Mouse (Mus musculus) intestine, embryonic 16.5 days (tissue): Measurements from ENCODE around the gene Itgb1bp1. TPM values are rescaled to one million over a fixed set of nuclear protein-coding genes. Genes with fewer than 3 reads are reported as not detected.

Experiments used
- ATAC-seq: fragments of 200-750 bp; cut with Nextera tagmentation; 2 replicates; pipeline ENCODE4 v1.8.0; 2017; ENCODE audit warnings: moderate TSS enrichment, moderate library complexity
- H3K27ac ChIP-seq: fragments of 300-500 bp; sonication (generic); 2 replicates; pipeline ENCODE4 v1.5.1; 2014; ENCODE audit warnings: mild to moderate bottlenecking, low read length
- H3K27me3 ChIP-seq: fragments of 300-500 bp; sonication (generic); replicated peaks from 2 replicates; pipeline ENCODE4 v1.6.1; 2014; ENCODE audit warnings: low read length, control low read depth, mixed read lengths; ENCODE audit not compliant: control insufficient read depth, insufficient read depth
- H3K36me3 ChIP-seq: fragments of 300-500 bp; sonication (generic); 2 replicates; pipeline ENCODE4 v1.6.1; 2014; ENCODE audit warnings: low read length, control low read depth; ENCODE audit not compliant: control insufficient read depth, insufficient read depth
- H3K4me1 ChIP-seq: fragments of 300-500 bp; sonication (generic); 2 replicates; pipeline ENCODE4 v1.6.1; 2014; ENCODE audit warnings: low read length, control low read depth, mixed read lengths; ENCODE audit not compliant: control insufficient read depth, insufficient read depth
- H3K4me2 ChIP-seq: fragments of 300-500 bp; sonication (generic); 2 replicates; pipeline ENCODE4 v1.6.1; 2014; ENCODE audit warnings: low read depth, low read length, control low read depth
- H3K4me3 ChIP-seq: fragments of 300-500 bp; sonication (generic); 2 replicates; pipeline ENCODE4 v1.5.1; 2014; ENCODE audit warnings: mild to moderate bottlenecking, low read length
- H3K9ac ChIP-seq: fragments of 300-500 bp; sonication (generic); 2 replicates; pipeline ENCODE4 v1.6.1; 2014; ENCODE audit warnings: low read depth, low read length
- H3K9me3 ChIP-seq: fragments of 300-500 bp; sonication (generic); 2 replicates; pipeline ENCODE4 v1.6.1; 2016; ENCODE audit warnings: low read length, control low read depth; ENCODE audit not compliant: control insufficient read depth
- WGBS: fragments of 180-500 bp; shearing (Covaris S2); extraction: QIAGEN DNeasy Blood & Tissue Kit; methylation state at CpG from one replicate; pipeline ENCODE4 v1.1.7; 2014; 5-methylcytosine and 5-hydroxymethylcytosine counted together
- polyA plus RNA-seq: library from polyadenylated mRNA; unstranded; fragments of >200 nt; fragmentation: Nextera tagmentation; extraction: Ambion mirVana; gene quantifications from 2 replicates; pipeline ENCODE4 v1.2.1, GENCODE M21; 2015

The Itgb1bp1 gene
- polyA plus RNA-seq, 1 experiment from 2014 or later = 42.5 TPM

DNA sequence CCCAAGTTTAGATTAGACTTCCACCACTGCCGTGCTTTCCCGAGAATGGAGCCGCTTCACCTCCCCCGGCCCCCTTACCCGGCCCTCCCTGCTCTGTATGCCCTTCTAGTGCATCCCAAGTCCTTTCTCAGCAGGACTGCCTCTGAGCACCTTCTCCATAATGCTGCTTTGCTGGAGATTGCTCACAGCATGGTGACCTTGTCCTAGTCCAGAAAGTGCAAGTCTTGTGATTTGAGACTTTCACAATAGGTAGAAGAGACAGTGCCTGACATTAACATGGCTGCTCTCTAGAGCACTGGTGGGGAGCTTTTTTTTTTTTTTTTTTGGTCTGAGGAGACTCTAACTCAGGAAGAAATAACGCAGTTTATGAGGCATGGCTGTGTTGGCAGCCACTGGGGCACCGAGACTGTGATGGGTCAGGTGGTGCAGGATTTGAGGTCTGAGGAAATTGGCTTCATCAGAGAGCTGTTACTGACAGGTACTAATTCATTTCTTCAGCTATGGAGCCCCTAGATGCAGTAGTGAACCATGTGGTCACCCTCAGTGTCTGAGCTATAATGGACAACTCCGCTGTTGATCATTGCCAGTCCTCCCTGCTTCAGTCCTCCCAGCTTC, 71.4 kb downstream of the Itgb1bp1 start:
- H3K4me2 ChIP-seq = no peak overlapping the region
- no peaks in the 10 kb centered on the region for H3K27me3 ChIP-seq
- no peak overlapping the region for H3K9ac ChIP-seq
- no peaks in the 10 kb centered on the region for H3K9me3 ChIP-seq
- H3K27ac ChIP-seq = no peak overlapping the region
- H3K4me3 ChIP-seq = no peak overlapping the region
- no peak for ATAC-seq
- H3K4me1 ChIP-seq = peaks cover 6% of the 10 kb centered on the region; the same call in 1 of the 2 replicates
- 90% methylated on average over 8 of the region's 8 CpGs for WGBS
- H3K36me3 ChIP-seq = no peaks in the 10 kb centered on the region

DNA sequence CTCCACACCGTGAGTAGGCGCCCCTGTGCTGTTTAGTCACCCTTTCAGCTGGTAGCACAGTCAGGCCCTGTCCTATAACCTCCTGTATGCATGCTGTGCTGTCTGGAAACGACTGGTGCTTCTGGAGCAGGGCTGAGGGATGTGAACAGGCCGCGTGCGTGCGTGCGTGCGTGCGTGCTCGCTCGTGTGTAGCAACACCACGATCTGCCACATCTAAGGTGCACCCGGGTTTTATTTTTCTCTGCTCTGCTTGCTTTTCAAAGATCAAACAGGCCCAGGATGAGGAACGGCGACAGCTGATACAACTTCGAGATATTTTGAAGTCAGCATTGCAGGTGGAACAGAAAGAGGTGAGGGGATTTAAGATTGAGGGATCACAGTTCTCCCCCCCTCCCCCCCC, 73.2 kb downstream of the Itgb1bp1 start:
- Histone ChIP-seq H3K4me3 (no peak overlapping the region), H3K9me3 (no peaks in the 10 kb centered on the region), H3K9ac (no peak overlapping the region), H3K27me3 (no peaks in the 10 kb centered on the region), H3K36me3 (0 out of 2 replicates have a peak, but pooled peaks cover 3% of the 10 kb centered on the region), H3K4me1 (peaks cover 11% of the 10 kb centered on the region), H3K4me2 (no peak overlapping the region), H3K27ac (no peak overlapping the region)
- 94% methylated on average over 17 of the region's 17 CpGs for WGBS
- no peak for ATAC-seq

DNA sequence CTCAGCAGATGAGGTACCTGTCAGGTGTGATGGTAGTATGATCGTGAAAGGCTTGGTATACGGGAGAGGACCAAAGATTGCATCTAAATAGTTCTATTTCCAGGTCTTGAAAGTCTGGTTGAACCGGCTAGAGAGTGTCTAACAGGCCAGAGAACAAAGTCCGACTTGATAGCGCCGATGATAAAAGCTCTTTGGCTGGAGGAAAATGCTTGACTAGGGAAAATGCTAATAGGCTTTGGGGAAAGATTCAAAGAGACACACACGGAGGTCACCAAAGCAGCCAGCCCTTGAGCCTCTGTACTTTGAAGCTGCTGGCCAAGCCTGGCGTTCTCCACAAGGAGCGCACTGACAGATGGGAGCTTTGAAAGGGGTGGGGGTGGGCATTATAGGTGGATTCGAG, 76.8 kb downstream of the Itgb1bp1 start:
- Histone ChIP-seq H3K27me3 (no peaks in the 10 kb centered on the region), H3K4me1 (peaks cover 33% of the 10 kb centered on the region), H3K9ac (peak overlapping the region; percentile 49; the same call in 1 of the 2 replicates), H3K27ac (peak overlapping the region; percentile 98), H3K4me3 (no peak overlapping the region), H3K36me3 (0 out of 2 replicates have a peak, but pooled peaks cover 3% of the 10 kb centered on the region), H3K4me2 (no peak overlapping the region), H3K9me3 (no peaks in the 10 kb centered on the region)
- 66% methylated on average over 10 of the region's 10 CpGs for WGBS
- peak; percentile 80 for ATAC-seq

GRCm38 (mm10) chr12:21208172-21208795, 77.8 kb downstream of the Itgb1bp1 start:
- H3K27ac ChIP-seq = peak overlapping the region; percentile 57
- H3K9me3 ChIP-seq = no peaks in the 10 kb centered on the region
- peaks cover 33% of the 10 kb centered on the region for H3K4me1 ChIP-seq
- no peak overlapping the region for H3K4me3 ChIP-seq
- H3K36me3 ChIP-seq = 0 out of 2 replicates have a peak, but pooled peaks cover 3% of the 10 kb centered on the region
- no peak overlapping the region for H3K9ac ChIP-seq
- WGBS = 72% methylated on average over 11 of the region's 11 CpGs
- no peaks in the 10 kb centered on the region for H3K27me3 ChIP-seq
- no peak for ATAC-seq
- no peak overlapping the region for H3K4me2 ChIP-seq

- no peak overlapping the region for H3K4me2 ChIP-seq
- 0 out of 2 replicates have a peak, but pooled peaks cover 3% of the 10 kb centered on the region for H3K36me3 ChIP-seq
- ATAC-seq = no peak
- no peak overlapping the region for H3K4me3 ChIP-seq
- H3K9ac ChIP-seq = no peak overlapping the region
- no peak overlapping the region for H3K27ac ChIP-seq
- H3K4me1 ChIP-seq = peaks cover 33% of the 10 kb centered on the region
- H3K9me3 ChIP-seq = no peaks in the 10 kb centered on the region
- H3K27me3 ChIP-seq = no peaks in the 10 kb centered on the region
- 88% methylated on average over 5 of the region's 5 CpGs for WGBS
Measured at GRCm38 (mm10) chr12:21207422-21207821, 78.7 kb downstream of the Itgb1bp1 start.

DNA sequence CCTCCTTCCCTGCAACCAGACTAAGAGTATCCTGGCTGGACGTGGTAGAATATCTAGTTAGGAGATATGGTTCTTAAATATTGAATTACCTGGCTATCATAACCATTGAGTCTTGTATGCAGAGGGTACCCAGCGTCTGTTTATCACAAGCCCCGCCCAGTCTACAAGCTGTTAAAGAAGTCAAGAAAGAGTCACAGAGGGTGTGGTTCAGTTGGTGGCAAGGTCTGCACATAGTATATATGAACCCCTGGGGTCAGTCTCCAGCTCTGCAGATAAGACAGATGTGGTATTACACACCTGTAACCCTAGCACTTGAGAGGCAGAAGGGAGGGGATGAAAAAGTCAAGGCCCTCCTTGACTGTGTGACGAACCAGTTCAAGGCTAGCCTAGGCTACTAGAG, 80.3 kb downstream of the Itgb1bp1 start:
- WGBS = 54% methylated on average over 4 of the region's 4 CpGs
- H3K9ac ChIP-seq = no peak overlapping the region
- 0 out of 2 replicates have a peak, but pooled peaks cover 3% of the 10 kb centered on the region for H3K36me3 ChIP-seq
- H3K9me3 ChIP-seq = no peaks in the 10 kb centered on the region
- peaks cover 37% of the 10 kb centered on the region for H3K4me1 ChIP-seq
- no peak overlapping the region for H3K4me3 ChIP-seq
- H3K27me3 ChIP-seq = no peaks in the 10 kb centered on the region
- H3K4me2 ChIP-seq = no peak overlapping the region
- peak overlapping the region; percentile 85 for H3K27ac ChIP-seq
- ATAC-seq = peak; percentile 67

DNA sequence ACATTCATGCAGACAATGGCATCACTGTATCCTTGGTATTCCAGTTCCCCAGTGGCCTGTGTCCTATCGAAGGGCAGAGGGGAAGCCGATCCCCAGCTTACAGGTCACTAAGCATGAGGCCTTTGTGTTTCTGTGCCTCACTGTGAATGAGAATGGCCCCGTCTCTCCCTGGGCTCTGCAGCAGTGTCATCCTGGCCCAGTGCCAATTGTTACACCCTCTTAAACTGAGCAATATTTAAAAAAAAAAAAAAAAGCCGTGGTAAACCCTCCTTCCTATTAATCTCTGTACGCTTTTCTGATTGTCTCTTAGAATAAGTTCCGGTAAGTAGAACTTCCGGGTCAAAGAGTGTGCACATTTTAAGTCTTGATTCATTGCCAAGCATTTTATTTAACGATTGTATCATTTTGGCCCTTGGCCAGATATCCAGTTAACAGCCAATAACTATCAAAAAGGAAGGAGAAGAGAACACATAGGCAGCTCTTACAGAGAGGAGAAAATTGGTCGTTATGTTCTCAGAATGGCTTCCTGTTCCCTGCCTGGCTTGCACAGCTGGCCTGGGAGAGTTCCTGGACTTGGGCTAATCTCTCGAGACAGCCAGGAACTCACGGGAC, 81.3 kb downstream of the Itgb1bp1 start:
- peaks cover 33% of the 10 kb centered on the region for H3K4me1 ChIP-seq
- H3K27me3 ChIP-seq = no peaks in the 10 kb centered on the region
- 20% methylated on average over 11 of the region's 11 CpGs for WGBS
- H3K9me3 ChIP-seq = no peaks in the 10 kb centered on the region
- no peak overlapping the region for H3K4me3 ChIP-seq
- 0 out of 2 replicates have a peak, but pooled peaks cover 3% of the 10 kb centered on the region for H3K36me3 ChIP-seq
- H3K27ac ChIP-seq = peak overlapping the region; percentile 85
- peak; percentile 40 for ATAC-seq
- H3K9ac ChIP-seq = no peak overlapping the region
- H3K4me2 ChIP-seq = no peak overlapping the region

DNA sequence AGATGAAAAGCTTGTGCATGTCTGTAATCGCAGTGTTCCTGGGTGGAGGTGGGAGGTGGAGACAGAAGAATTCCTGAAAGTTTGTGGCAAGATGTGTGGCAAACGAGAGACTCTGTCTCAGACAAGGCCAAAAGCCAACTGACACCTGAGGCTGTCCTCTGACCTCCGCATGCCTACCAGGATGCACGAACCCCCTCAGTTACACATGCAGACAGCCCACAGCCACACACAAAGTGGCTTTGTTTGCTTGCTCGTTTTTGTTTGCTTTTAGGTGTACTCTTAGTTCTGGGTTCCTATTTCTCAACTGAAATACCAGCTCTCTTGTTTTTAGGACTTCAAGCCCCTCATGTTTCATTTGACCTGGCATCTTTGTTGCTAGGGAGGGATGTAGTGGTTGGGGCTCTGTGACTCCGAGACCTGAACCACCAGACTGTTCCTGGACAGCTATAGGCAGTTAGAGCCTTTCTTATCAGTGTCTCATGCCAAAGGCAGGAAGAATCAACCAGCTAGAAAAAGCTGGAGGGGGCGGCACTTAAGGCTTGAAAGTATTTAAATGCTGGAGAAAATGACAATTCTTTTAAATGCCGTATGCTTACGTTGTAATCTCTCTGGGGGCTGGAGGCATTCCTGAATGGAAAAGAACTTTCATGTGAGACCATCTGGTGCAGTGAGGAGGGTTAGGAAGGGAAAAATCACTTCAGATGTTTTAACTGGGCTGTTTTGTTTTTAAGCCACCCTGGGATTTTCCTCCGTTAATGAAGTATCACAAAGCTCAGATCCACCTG, 84.4 kb downstream of the Itgb1bp1 start:
- Histone ChIP-seq H3K9ac (no peak overlapping the region), H3K4me3 (no peak overlapping the region), H3K4me1 (peaks cover 22% of the 10 kb centered on the region), H3K36me3 (0 out of 2 replicates have a peak, but pooled peaks cover 2% of the 10 kb centered on the region), H3K27ac (no peak overlapping the region), H3K9me3 (no peaks in the 10 kb centered on the region), H3K27me3 (no peaks in the 10 kb centered on the region), H3K4me2 (no peak overlapping the region)
- no peak for ATAC-seq
- WGBS = 73% methylated on average over 10 of the region's 10 CpGs

GRCm38 (mm10) chr12:21200613-21201012, 85.5 kb downstream of the Itgb1bp1 start:
- no peak overlapping the region for H3K27ac ChIP-seq
- H3K27me3 ChIP-seq = no peaks in the 10 kb centered on the region
- peaks cover 13% of the 10 kb centered on the region for H3K4me1 ChIP-seq
- WGBS = 86% methylated on average over 8 of the region's 8 CpGs
- H3K36me3 ChIP-seq = 0 out of 2 replicates have a peak, but pooled peaks cover 2% of the 10 kb centered on the region
- no peak overlapping the region for H3K4me2 ChIP-seq
- H3K9me3 ChIP-seq = no peaks in the 10 kb centered on the region
- ATAC-seq = peak; percentile 58
- H3K9ac ChIP-seq = no peak overlapping the region
- no peak overlapping the region for H3K4me3 ChIP-seq
